Mouse (Mus musculus): ENCODE measurements around the gene Bri3. TPM values are rescaled to one million over a fixed set of nuclear protein-coding genes. Genes with fewer than 3 reads are reported as not detected.

The Bri3 gene
- total and polyA plus RNA-seq, 3 experiments, result 129 to 258 (median 152) TPM

GRCm38 (mm10) chr5:144308929-144309328, 64.7 kb downstream of the Bri3 start:
- intact Hi-C loops (cut with DNase I), result no loop called here
- WGBS, result 73% methylated on average over 4 of the region's 4 CpGs
- H3K27ac ChIP-seq, result no peak overlapping the region

DNA sequence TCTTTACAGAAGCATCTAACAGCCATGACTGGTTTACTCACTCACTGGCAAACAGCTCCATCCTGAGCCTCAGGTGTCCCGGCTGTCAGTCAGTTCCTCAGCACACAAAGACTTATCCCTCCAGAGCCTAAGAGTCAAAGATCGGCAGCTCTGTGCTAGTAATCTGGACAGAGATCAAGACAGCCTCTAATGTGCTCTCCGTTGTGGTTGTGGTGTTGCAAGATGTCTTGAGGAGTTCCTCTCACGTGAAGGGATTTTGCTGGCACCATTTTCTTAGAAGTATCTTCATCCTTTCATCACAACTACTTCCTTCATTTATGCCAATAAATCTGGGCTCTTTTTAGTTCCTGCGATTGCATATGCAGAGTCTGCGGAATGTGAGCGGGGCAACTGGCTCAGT, 67.9 kb downstream of the Bri3 start:
- 78% methylated on average over 7 of the region's 7 CpGs for WGBS
- no peak overlapping the region for H3K4me3 ChIP-seq
- intact Hi-C loops (cut with DNase I), result no loop called here
- H3K27ac ChIP-seq, result no peak overlapping the region
- H3K9ac ChIP-seq (ENCODE audit: low read depth, low read length), result no peak overlapping the region
- no peaks in the 10 kb centered on the region for H3K36me3 ChIP-seq (ENCODE audit: control insufficient read depth, insufficient read depth, low read length)
- no peak for DNase-seq
- H3K79me2 ChIP-seq (replicated peaks; ENCODE audit: control insufficient read depth, insufficient read depth, low read length), result no peaks in the 10 kb centered on the region
- H3K27me3 ChIP-seq (ENCODE audit: control insufficient read depth, insufficient read depth, low read length), result no peaks in the 10 kb centered on the region
- peaks cover 6% of the 10 kb centered on the region for H3K4me1 ChIP-seq (ENCODE audit: control insufficient read depth, insufficient read depth, low read length)
- TF ChIP-seq EP300 (IDR thresholded peaks at IDR 0.05; ENCODE audit: insufficient read depth, low read depth, low read length), result no peak
- no peak for TF ChIP-seq POLR2A (IDR thresholded peaks at IDR 0.05; ENCODE audit: insufficient read depth, low read depth, low read length)
- TF ChIP-seq CTCF (IDR thresholded peaks at IDR 0.05), result no peak

More at GRCm38 (mm10) chr5:144308929-144309328, 64.7 kb downstream of the Bri3 start:
- no peaks in the 10 kb centered on the region for H3K27me3 ChIP-seq (ENCODE audit: control insufficient read depth, insufficient read depth, low read length)
- H3K79me2 ChIP-seq (replicated peaks; ENCODE audit: control insufficient read depth, insufficient read depth, low read length), result no peaks in the 10 kb centered on the region
- H3K4me1 ChIP-seq (ENCODE audit: control insufficient read depth, insufficient read depth, low read length), result peaks cover 6% of the 10 kb centered on the region
- no peak for DNase-seq
- no peaks in the 10 kb centered on the region for H3K36me3 ChIP-seq (ENCODE audit: control insufficient read depth, insufficient read depth, low read length)
- no peak overlapping the region for H3K9ac ChIP-seq (ENCODE audit: low read depth, low read length)
- H3K4me3 ChIP-seq, result no peak overlapping the region
- no peak for TF ChIP-seq EP300 (IDR thresholded peaks at IDR 0.05; ENCODE audit: insufficient read depth, low read depth, low read length)
- no peak for TF ChIP-seq CTCF (IDR thresholded peaks at IDR 0.05)
- TF ChIP-seq POLR2A (IDR thresholded peaks at IDR 0.05; ENCODE audit: insufficient read depth, low read depth, low read length), result no peak

GRCm38 (mm10) chr5:144313335-144313734, 69.1 kb downstream of the Bri3 start:
- Histone ChIP-seq H3K27me3 (ENCODE audit: control insufficient read depth, insufficient read depth, low read length) (no peaks in the 10 kb centered on the region), H3K4me3 (no peak overlapping the region), H3K4me1 (ENCODE audit: control insufficient read depth, insufficient read depth, low read length) (peaks cover 6% of the 10 kb centered on the region), H3K36me3 (ENCODE audit: control insufficient read depth, insufficient read depth, low read length) (no peaks in the 10 kb centered on the region), H3K79me2 (replicated peaks; ENCODE audit: control insufficient read depth, insufficient read depth, low read length) (no peaks in the 10 kb centered on the region), H3K9ac (ENCODE audit: low read depth, low read length) (no peak overlapping the region), H3K27ac (no peak overlapping the region)
- 11% methylated on average over 5 of the region's 5 CpGs for WGBS
- TF ChIP-seq EP300 (IDR thresholded peaks at IDR 0.05; ENCODE audit: insufficient read depth, low read depth, low read length) (no peak), POLR2A (IDR thresholded peaks at IDR 0.05; ENCODE audit: insufficient read depth, low read depth, low read length) (no peak), CTCF (IDR thresholded peaks at IDR 0.05) (no peak)
- no peak for DNase-seq
- intact Hi-C loops (cut with DNase I), result no loop called here

GRCm38 (mm10) chr5:144314731-144315494, 70.7 kb downstream of the Bri3 start:
- no peaks in the 10 kb centered on the region for H3K79me2 ChIP-seq (replicated peaks; ENCODE audit: control insufficient read depth, insufficient read depth, low read length)
- peaks cover 6% of the 10 kb centered on the region for H3K4me1 ChIP-seq (ENCODE audit: control insufficient read depth, insufficient read depth, low read length)
- DNase-seq, result no peak
- no peaks in the 10 kb centered on the region for H3K36me3 ChIP-seq (ENCODE audit: control insufficient read depth, insufficient read depth, low read length)
- TF ChIP-seq EP300 (IDR thresholded peaks at IDR 0.05; ENCODE audit: insufficient read depth, low read depth, low read length) (no peak), POLR2A (IDR thresholded peaks at IDR 0.05; ENCODE audit: insufficient read depth, low read depth, low read length) (no peak)
- no peak overlapping the region for H3K9ac ChIP-seq (ENCODE audit: low read depth, low read length)
- WGBS, result 85% methylated on average over 12 of the region's 12 CpGs
- no peaks in the 10 kb centered on the region for H3K27me3 ChIP-seq (ENCODE audit: control insufficient read depth, insufficient read depth, low read length)
- H3K4me3 ChIP-seq, result no peak overlapping the region
- intact Hi-C loops (cut with DNase I), result no loop called here
- H3K27ac ChIP-seq, result no peak overlapping the region

- intact Hi-C loops (cut with DNase I), result no loop called here
- no peak for TF ChIP-seq POLR2A (IDR thresholded peaks at IDR 0.05; ENCODE audit: insufficient read depth, low read depth, low read length)
- TF ChIP-seq EP300 (IDR thresholded peaks at IDR 0.05; ENCODE audit: insufficient read depth, low read depth, low read length), result no peak
- 61% methylated on average over 3 of the region's 3 CpGs for WGBS
- DNase-seq, result no peak
- H3K79me2 ChIP-seq (replicated peaks; ENCODE audit: control insufficient read depth, insufficient read depth, low read length), result no peaks in the 10 kb centered on the region
- H3K4me1 ChIP-seq (ENCODE audit: control insufficient read depth, insufficient read depth, low read length), result peaks cover 7% of the 10 kb centered on the region
- H3K27ac ChIP-seq, result no peak overlapping the region
- H3K4me3 ChIP-seq, result no peak overlapping the region
- H3K9ac ChIP-seq (ENCODE audit: low read depth, low read length), result no peak overlapping the region
- no peaks in the 10 kb centered on the region for H3K27me3 ChIP-seq (ENCODE audit: control insufficient read depth, insufficient read depth, low read length)
- no peaks in the 10 kb centered on the region; the same call in 1 of the 2 replicates for H3K36me3 ChIP-seq (ENCODE audit: control insufficient read depth, insufficient read depth, low read length)
Measured at GRCm38 (mm10) chr5:144316442-144316841, 72.2 kb downstream of the Bri3 start.

DNA sequence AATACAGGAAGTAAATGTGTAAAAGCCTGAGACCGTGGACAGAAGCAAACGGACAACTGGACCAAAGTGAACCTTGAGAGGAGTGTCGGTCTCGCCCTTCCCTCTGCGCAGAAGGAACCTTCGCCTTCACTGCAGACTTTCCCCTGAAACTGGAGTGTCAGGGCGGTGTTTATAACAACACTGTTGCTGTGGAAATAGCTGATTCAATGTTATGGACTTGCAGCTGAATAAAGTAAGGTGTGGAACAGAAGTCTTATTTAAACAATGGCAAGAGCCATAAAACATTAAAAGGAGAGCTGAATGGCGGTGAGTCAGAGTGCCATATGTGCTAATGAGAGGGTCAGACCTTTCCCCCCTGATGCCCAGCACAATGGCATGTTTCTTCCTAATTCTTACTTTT, 73.2 kb downstream of the Bri3 start:
- Histone ChIP-seq H3K79me2 (replicated peaks; ENCODE audit: control insufficient read depth, insufficient read depth, low read length) (no peaks in the 10 kb centered on the region), H3K4me1 (ENCODE audit: control insufficient read depth, insufficient read depth, low read length) (peaks cover 7% of the 10 kb centered on the region), H3K9ac (ENCODE audit: low read depth, low read length) (no peak overlapping the region), H3K4me3 (no peak overlapping the region), H3K36me3 (ENCODE audit: control insufficient read depth, insufficient read depth, low read length) (no peaks in the 10 kb centered on the region; the same call in 1 of the 2 replicates), H3K27ac (no peak overlapping the region), H3K27me3 (ENCODE audit: control insufficient read depth, insufficient read depth, low read length) (no peaks in the 10 kb centered on the region)
- 82% methylated on average over 8 of the region's 8 CpGs for WGBS
- DNase-seq, result no peak
- intact Hi-C loops (cut with DNase I), result no loop called here
- TF ChIP-seq EP300 (IDR thresholded peaks at IDR 0.05; ENCODE audit: insufficient read depth, low read depth, low read length) (no peak), POLR2A (IDR thresholded peaks at IDR 0.05; ENCODE audit: insufficient read depth, low read depth, low read length) (no peak), CTCF (IDR thresholded peaks at IDR 0.05) (no peak)
